Mouse (Mus musculus): ENCODE data around the gene Chst4. TPM values are rescaled to one million over a fixed set of nuclear protein-coding genes. Genes with fewer than 3 reads are reported as not detected.
"Not testable (repeated sequence)": the region's sequence is repeated elsewhere in the genome, so short reads cannot be mapped to it uniquely, and the experiment has no call there.

The Chst4 gene
- polyA plus RNA-seq, 1 experiment from 2014 or later = 0.60 TPM

- H3K27me3 ChIP-seq (replicated peaks) = no peaks in the 10 kb centered on the region
- H3K27ac ChIP-seq (ENCODE audit: poor library complexity, severe bottlenecking) = no peak overlapping the region
- no peak overlapping the region for H3K4me3 ChIP-seq
- no peak overlapping the region for H3K4me2 ChIP-seq
- H3K36me3 ChIP-seq = no peaks in the 10 kb centered on the region
- no peak for ATAC-seq (ENCODE audit: insufficient number of reproducible peaks, low FRiP score)
- H3K9me3 ChIP-seq (replicated peaks) = no peaks in the 10 kb centered on the region
- no peaks in the 10 kb centered on the region for H3K4me1 ChIP-seq (replicated peaks)
- no peak overlapping the region for H3K9ac ChIP-seq
- WGBS = 76% methylated on average over 6 of the region's 6 CpGs
These were observed 11.7 kb upstream of the Chst4 start for GRCm38 (mm10) chr8:110051208-110051607.

- peaks cover 19% of the 10 kb centered on the region for H3K4me1 ChIP-seq (replicated peaks)
- 58% methylated on average over 4 of the region's 4 CpGs for WGBS
- no peak overlapping the region for H3K4me2 ChIP-seq
- no peaks in the 10 kb centered on the region for H3K27me3 ChIP-seq (replicated peaks)
- no peak overlapping the region for H3K4me3 ChIP-seq
- H3K9me3 ChIP-seq (replicated peaks) = no peaks in the 10 kb centered on the region; the same call in 1 of the 2 replicates
- H3K9ac ChIP-seq = no peak overlapping the region
- ATAC-seq (ENCODE audit: insufficient number of reproducible peaks, low FRiP score) = no peak
- no peak overlapping the region for H3K27ac ChIP-seq (ENCODE audit: poor library complexity, severe bottlenecking)
- no peaks in the 10 kb centered on the region for H3K36me3 ChIP-seq
These were observed 969 bp upstream of the Chst4 start for GRCm38 (mm10) chr8:110040509-110040908.

GRCm38 (mm10) chr8:110039216-110039615 lies 324 bp downstream of the Chst4 start:
- H3K36me3 ChIP-seq = no peaks in the 10 kb centered on the region
- no peaks in the 10 kb centered on the region; the same call in 1 of the 2 replicates for H3K9me3 ChIP-seq (replicated peaks)
- ATAC-seq (ENCODE audit: insufficient number of reproducible peaks, low FRiP score) = no peak
- H3K9ac ChIP-seq = no peak overlapping the region
- no peak overlapping the region for H3K4me2 ChIP-seq
- 37% methylated on average over 7 of the region's 7 CpGs for WGBS
- H3K27me3 ChIP-seq (replicated peaks) = no peaks in the 10 kb centered on the region
- H3K4me1 ChIP-seq (replicated peaks) = peaks cover 26% of the 10 kb centered on the region
- H3K4me3 ChIP-seq = no peak overlapping the region
- no peak overlapping the region for H3K27ac ChIP-seq (ENCODE audit: poor library complexity, severe bottlenecking)

- Histone ChIP-seq H3K36me3 (no peaks in the 10 kb centered on the region), H3K4me3 (no peak overlapping the region), H3K27me3 (replicated peaks) (no peaks in the 10 kb centered on the region), H3K9ac (no peak overlapping the region), H3K4me1 (replicated peaks) (peaks cover 28% of the 10 kb centered on the region), H3K4me2 (no peak overlapping the region), H3K9me3 (replicated peaks) (no peaks in the 10 kb centered on the region), H3K27ac (ENCODE audit: poor library complexity, severe bottlenecking) (no peak overlapping the region)
- ATAC-seq (ENCODE audit: insufficient number of reproducible peaks, low FRiP score) = no peak
- WGBS = 45% methylated on average over 2 of the region's 2 CpGs
These were observed 3.4 kb downstream of the Chst4 start for GRCm38 (mm10) chr8:110036156-110036555.

- H3K4me2 ChIP-seq = no peak overlapping the region
- no peak overlapping the region for H3K4me3 ChIP-seq
- no peaks in the 10 kb centered on the region for H3K27me3 ChIP-seq (replicated peaks)
- H3K27ac ChIP-seq (ENCODE audit: poor library complexity, severe bottlenecking) = peak overlapping the region; percentile 35
- H3K4me1 ChIP-seq (replicated peaks) = peaks cover 20% of the 10 kb centered on the region
- H3K9ac ChIP-seq = no peak overlapping the region
- no peak for ATAC-seq (ENCODE audit: insufficient number of reproducible peaks, low FRiP score)
- WGBS = 30% methylated on average over 4 of the region's 4 CpGs
- peaks cover 9% of the 10 kb centered on the region; the same call in 1 of the 2 replicates for H3K9me3 ChIP-seq (replicated peaks)
- H3K36me3 ChIP-seq = no peaks in the 10 kb centered on the region
These were observed 5.2 kb downstream of the Chst4 start for GRCm38 (mm10) chr8:110034331-110034730.

- not testable (repeated sequence) for H3K9ac ChIP-seq; H3K27me3 ChIP-seq (replicated peaks); H3K9me3 ChIP-seq (replicated peaks); H3K4me3 ChIP-seq; H3K4me2 ChIP-seq; H3K36me3 ChIP-seq; H3K27ac ChIP-seq (ENCODE audit: poor library complexity, severe bottlenecking)
- H3K4me1 ChIP-seq (replicated peaks) = peaks cover 20% of the 10 kb centered on the region
- 13% methylated on average over 8 of the region's 8 CpGs for WGBS
- ATAC-seq (ENCODE audit: insufficient number of reproducible peaks, low FRiP score) = peak; percentile 77
These were observed 5.8 kb downstream of the Chst4 start for GRCm38 (mm10) chr8:110033771-110034170.

GRCm38 (mm10) chr8:110022768-110023344 lies 16.7 kb downstream of the Chst4 start:
- H3K9me3 ChIP-seq (replicated peaks) = no peaks in the 10 kb centered on the region
- no peak overlapping the region for H3K4me2 ChIP-seq
- ATAC-seq (ENCODE audit: insufficient number of reproducible peaks, low FRiP score) = no peak
- H3K9ac ChIP-seq = no peak overlapping the region
- H3K4me3 ChIP-seq = no peak overlapping the region
- H3K27ac ChIP-seq (ENCODE audit: poor library complexity, severe bottlenecking) = no peak overlapping the region
- 84% methylated on average over 10 of the region's 10 CpGs for WGBS
- no peaks in the 10 kb centered on the region for H3K27me3 ChIP-seq (replicated peaks)
- H3K4me1 ChIP-seq (replicated peaks) = no peaks in the 10 kb centered on the region
- no peaks in the 10 kb centered on the region for H3K36me3 ChIP-seq

GRCm38 (mm10) chr8:110022081-110022480 lies 17.5 kb downstream of the Chst4 start:
- H3K9me3 ChIP-seq (replicated peaks) = no peaks in the 10 kb centered on the region
- no peaks in the 10 kb centered on the region for H3K27me3 ChIP-seq (replicated peaks)
- no peak overlapping the region for H3K4me3 ChIP-seq
- H3K9ac ChIP-seq = no peak overlapping the region
- no peaks in the 10 kb centered on the region for H3K4me1 ChIP-seq (replicated peaks)
- no peaks in the 10 kb centered on the region for H3K36me3 ChIP-seq
- H3K27ac ChIP-seq (ENCODE audit: poor library complexity, severe bottlenecking) = no peak overlapping the region
- WGBS = 53% methylated on average over 6 of the region's 6 CpGs
- H3K4me2 ChIP-seq = no peak overlapping the region
- ATAC-seq (ENCODE audit: insufficient number of reproducible peaks, low FRiP score) = no peak

- 28% methylated on average over 5 of the region's 5 CpGs for WGBS
- no peak for ATAC-seq (ENCODE audit: insufficient number of reproducible peaks, low FRiP score)
- H3K4me3 ChIP-seq = no peak overlapping the region
These were observed 28.7 kb downstream of the Chst4 start for GRCm38 (mm10) chr8:110010868-110011267.

GRCm38 (mm10) chr8:110008995-110009446 lies 30.5 kb downstream of the Chst4 start:
- H3K4me1 ChIP-seq (replicated peaks) = no peaks in the 10 kb centered on the region
- H3K9ac ChIP-seq = no peak overlapping the region
- 58% methylated on average over 8 of the region's 8 CpGs for WGBS
- H3K36me3 ChIP-seq = no peaks in the 10 kb centered on the region
- H3K9me3 ChIP-seq (replicated peaks) = no peaks in the 10 kb centered on the region
- no peak overlapping the region for H3K27ac ChIP-seq (ENCODE audit: poor library complexity, severe bottlenecking)
- peaks cover 3% of the 10 kb centered on the region for H3K27me3 ChIP-seq (replicated peaks)
- H3K4me2 ChIP-seq = no peak overlapping the region
- no peak for ATAC-seq (ENCODE audit: insufficient number of reproducible peaks, low FRiP score)
- H3K4me3 ChIP-seq = no peak overlapping the region

More at GRCm38 (mm10) chr8:110010868-110011267, 28.7 kb downstream of the Chst4 start:
- Histone ChIP-seq H3K27me3 (replicated peaks) (no peaks in the 10 kb centered on the region), H3K27ac (ENCODE audit: poor library complexity, severe bottlenecking) (no peak overlapping the region), H3K36me3 (no peaks in the 10 kb centered on the region), H3K4me2 (no peak overlapping the region), H3K9me3 (replicated peaks) (no peaks in the 10 kb centered on the region), H3K9ac (no peak overlapping the region), H3K4me1 (replicated peaks) (no peaks in the 10 kb centered on the region)

GRCm38 (mm10) chr8:110008228-110008994 lies 31.1 kb downstream of the Chst4 start:
- H3K4me2 ChIP-seq = no peak overlapping the region
- no peak overlapping the region for H3K9ac ChIP-seq
- H3K9me3 ChIP-seq (replicated peaks) = no peaks in the 10 kb centered on the region
- WGBS = 75% methylated on average over 26 of the region's 26 CpGs
- no peak for ATAC-seq (ENCODE audit: insufficient number of reproducible peaks, low FRiP score)
- no peak overlapping the region for H3K4me3 ChIP-seq
- H3K36me3 ChIP-seq = no peaks in the 10 kb centered on the region
- H3K27me3 ChIP-seq (replicated peaks) = peaks cover 4% of the 10 kb centered on the region
- no peak overlapping the region for H3K27ac ChIP-seq (ENCODE audit: poor library complexity, severe bottlenecking)
- no peaks in the 10 kb centered on the region for H3K4me1 ChIP-seq (replicated peaks)
